Mouse (Mus musculus) left cerebral cortex, adult 11 months (tissue): ENCODE results near the gene Sstr4.

Experiments
- DNase-seq: peaks from one replicate; pipeline ENCODE4 v3.0.0; 2022; ENCODE audit warnings: low spot score

Gene Sstr4

GRCm38 (mm10) chr2:148430941-148431340 is 35.8 kb downstream of the Sstr4 start:
- no peak for DNase-seq

- no peak for DNase-seq
These were observed 37.2 kb downstream of the Sstr4 start for GRCm38 (mm10) chr2:148432346-148432745.

- DNase-seq: no peak
These were observed 41.1 kb downstream of the Sstr4 start for GRCm38 (mm10) chr2:148436285-148436684.

GRCm38 (mm10) chr2:148439691-148440276 is 44.6 kb downstream of the Sstr4 start:
- no peak for DNase-seq

GRCm38 (mm10) chr2:148441421-148441820 is 46.3 kb downstream of the Sstr4 start:
- no peak for DNase-seq

- no peak for DNase-seq
These were observed 47.0 kb downstream of the Sstr4 start for GRCm38 (mm10) chr2:148442172-148442571.

- DNase-seq: no peak
These were observed 47.6 kb downstream of the Sstr4 start for GRCm38 (mm10) chr2:148442710-148443109.

- DNase-seq: no peak
These were observed 48.3 kb downstream of the Sstr4 start, which contains the start of gene Cd93 for GRCm38 (mm10) chr2:148443249-148443958. Cd93 (minus strand) TSS chr2:148443563.

GRCm38 (mm10) chr2:148444472-148444871 is 49.3 kb downstream of the Sstr4 start:
- DNase-seq: no peak

GRCm38 (mm10) chr2:148445616-148446015 is 50.5 kb downstream of the Sstr4 start:
- DNase-seq: no peak
